Mouse (Mus musculus): Measurements from ENCODE around the gene Tmem178.

DNA sequence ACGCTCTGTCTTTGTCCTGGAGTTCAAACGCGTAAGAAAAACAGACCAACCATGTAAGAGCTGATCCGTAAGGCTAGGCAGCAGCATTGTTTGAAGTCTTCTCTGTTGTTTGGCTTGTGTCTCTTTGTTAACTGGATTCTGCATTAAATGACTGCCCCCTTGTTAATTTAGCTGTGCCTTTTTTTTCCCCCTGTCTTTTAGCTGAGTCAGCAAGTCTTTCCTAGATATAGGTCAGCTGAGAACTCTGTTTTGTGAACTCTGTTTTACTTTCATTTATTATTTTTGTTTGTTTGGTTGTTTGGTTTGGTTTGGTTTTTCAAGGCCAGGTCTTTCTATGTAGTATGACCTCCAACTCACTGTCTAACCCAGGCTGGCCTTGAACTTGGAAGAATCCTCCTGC is 57.2 kb downstream of the Tmem178 start:
- TF ChIP-seq POLR2A (IDR thresholded peaks at IDR 0.05; ENCODE audit: low read depth, low read length): no peak
- TF ChIP-seq CTCF (conservative IDR thresholded peaks at IDR 0.05; ENCODE audit: insufficient read depth, insufficient read length, low read depth, low read length): no peak

Data from kidney, adult 2 months (tissue).